Mouse (Mus musculus): Measurements from ENCODE around the gene Hyal3. TPM values are rescaled to one million over a fixed set of nuclear protein-coding genes. Genes with fewer than 3 reads are reported as not detected.
"Not testable (repeated sequence)": the region's sequence is repeated elsewhere in the genome, so short reads cannot be mapped to it uniquely, and the experiment has no call there.

Gene Hyal3
- polyA plus RNA-seq, 1 experiment from 2014 or later, result 1.4 TPM

DNA sequence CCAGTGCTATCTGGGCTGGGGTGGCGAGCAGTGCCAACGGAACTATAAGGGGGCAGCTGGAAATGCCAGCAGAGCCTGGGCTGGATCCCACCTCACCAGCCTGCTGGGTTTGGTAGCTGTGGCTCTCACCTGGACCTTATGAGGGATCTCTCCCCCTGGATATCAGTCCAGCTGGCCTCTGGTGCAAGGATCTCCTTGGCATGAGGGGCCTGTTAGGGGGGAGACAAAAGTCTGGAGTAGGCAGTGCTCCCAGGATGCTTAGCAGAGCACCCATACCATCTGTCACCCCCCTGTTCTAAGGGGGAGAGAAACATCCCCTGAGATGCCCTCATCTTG, 8.3 kb upstream of the Hyal3 start:
- H3K4me1 ChIP-seq (ENCODE audit: insufficient read depth), result peaks cover 30% of the 10 kb centered on the region
- no peak overlapping the region for H3K27ac ChIP-seq (ENCODE audit: low read depth)
- no peak overlapping the region for H3K9ac ChIP-seq
- H3K4me3 ChIP-seq (ENCODE audit: low read depth, low read length), result no peak overlapping the region
- no peaks in the 10 kb centered on the region for H3K9me3 ChIP-seq (ENCODE audit: low read depth, low read length)
- peaks cover 43% of the 10 kb centered on the region for H3K36me3 ChIP-seq (ENCODE audit: insufficient read depth)
- no peak for TF ChIP-seq CTCF (IDR thresholded peaks at IDR 0.05; ENCODE audit: low read depth)
- DNase-seq (no peak), ATAC-seq (ENCODE audit: insufficient read depth) (no peak)
- 95% methylated on average over 2 of the region's 2 CpGs for whole genome bisulfite sequencing
- H3K4me2 ChIP-seq, result no peak overlapping the region
- no peaks in the 10 kb centered on the region for H3K27me3 ChIP-seq (ENCODE audit: insufficient read depth, low read length)

DNA sequence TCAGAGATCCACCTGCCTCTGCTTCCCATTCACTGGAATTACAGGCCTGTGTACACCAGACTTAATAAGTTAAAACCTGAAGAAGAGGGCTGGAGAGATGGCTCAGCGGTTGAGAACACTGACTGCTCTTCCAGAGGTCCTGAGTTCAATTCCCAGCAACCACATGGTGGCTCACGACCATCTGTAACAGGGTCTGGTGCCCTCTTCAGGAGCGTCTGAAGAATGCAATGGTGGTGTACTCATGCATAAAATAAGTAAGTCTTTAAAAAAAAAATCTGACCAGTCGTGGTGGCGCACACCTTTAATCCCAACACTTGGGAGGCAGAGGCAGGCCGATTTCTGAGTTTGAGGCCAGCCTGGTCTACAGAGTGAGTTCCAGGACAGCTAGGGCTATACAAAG, 6.8 kb upstream of the Hyal3 start:
- TF ChIP-seq CTCF (IDR thresholded peaks at IDR 0.05; ENCODE audit: low read depth), result 0 out of 2 replicates have a peak, but pooled peaks have one; percentile 21
- Histone ChIP-seq H3K4me1 (ENCODE audit: insufficient read depth) (peaks cover 29% of the 10 kb centered on the region), H3K36me3 (ENCODE audit: insufficient read depth) (peaks cover 43% of the 10 kb centered on the region)
- not testable (repeated sequence) for H3K4me3 ChIP-seq (ENCODE audit: low read depth, low read length); H3K9ac ChIP-seq; H3K4me2 ChIP-seq; H3K27ac ChIP-seq (ENCODE audit: low read depth); ATAC-seq (ENCODE audit: insufficient read depth); H3K9me3 ChIP-seq (ENCODE audit: low read depth, low read length); DNase-seq; H3K27me3 ChIP-seq (ENCODE audit: insufficient read depth, low read length)
- 82% methylated on average over 6 of the region's 6 CpGs for WGBS

DNA sequence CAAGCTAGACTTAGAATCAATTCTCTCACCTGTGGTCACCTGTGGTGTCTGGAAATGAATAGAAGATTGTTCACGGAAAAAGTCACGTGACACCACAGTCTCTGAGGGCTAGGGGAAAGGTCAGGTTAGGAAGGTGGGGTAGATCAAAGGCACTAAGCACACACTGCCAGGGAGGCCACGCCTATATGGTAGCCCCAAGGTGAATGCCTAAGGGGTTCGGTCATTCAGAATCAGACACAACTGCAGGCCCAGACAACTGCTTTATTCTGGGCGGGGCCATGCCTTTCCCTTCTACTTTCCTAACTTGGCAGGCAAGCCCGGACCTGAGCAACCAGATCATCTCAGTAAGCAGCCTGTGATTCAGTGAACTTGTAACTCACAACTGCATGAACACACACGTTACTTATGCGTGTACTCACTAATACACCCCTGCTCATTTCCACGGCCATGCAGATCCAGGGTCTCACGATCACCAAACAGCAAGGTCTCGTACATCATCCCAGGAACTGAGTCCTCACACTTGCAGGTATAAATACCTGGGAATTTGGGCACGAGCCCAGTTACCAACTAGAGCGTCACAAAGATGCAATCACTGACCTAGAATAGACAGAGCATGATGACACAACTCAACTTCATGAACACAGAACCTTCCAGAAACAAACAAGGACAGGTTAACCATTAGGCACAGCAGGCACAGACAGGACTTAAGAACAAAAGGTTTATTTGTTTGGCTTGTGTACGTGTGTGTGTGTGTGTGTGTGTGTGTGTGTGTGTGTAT, 4.8 kb upstream of the Hyal3 start:
- no peak overlapping the region for H3K4me3 ChIP-seq (ENCODE audit: low read depth, low read length)
- ATAC-seq (ENCODE audit: insufficient read depth), result no peak
- peaks cover 19% of the 10 kb centered on the region for H3K4me1 ChIP-seq (ENCODE audit: insufficient read depth)
- WGBS, result 64% methylated on average over 14 of the region's 14 CpGs
- no peaks in the 10 kb centered on the region for H3K27me3 ChIP-seq (ENCODE audit: insufficient read depth, low read length)
- H3K9ac ChIP-seq, result no peak overlapping the region
- H3K9me3 ChIP-seq (ENCODE audit: low read depth, low read length), result no peaks in the 10 kb centered on the region
- no peak for TF ChIP-seq CTCF (IDR thresholded peaks at IDR 0.05; ENCODE audit: low read depth)
- no peak for DNase-seq
- peaks cover 37% of the 10 kb centered on the region for H3K36me3 ChIP-seq (ENCODE audit: insufficient read depth)
- peak overlapping the region; percentile 83 for H3K27ac ChIP-seq (ENCODE audit: low read depth)
- peak overlapping the region; percentile 72; the same call in 1 of the 2 replicates for H3K4me2 ChIP-seq

DNA sequence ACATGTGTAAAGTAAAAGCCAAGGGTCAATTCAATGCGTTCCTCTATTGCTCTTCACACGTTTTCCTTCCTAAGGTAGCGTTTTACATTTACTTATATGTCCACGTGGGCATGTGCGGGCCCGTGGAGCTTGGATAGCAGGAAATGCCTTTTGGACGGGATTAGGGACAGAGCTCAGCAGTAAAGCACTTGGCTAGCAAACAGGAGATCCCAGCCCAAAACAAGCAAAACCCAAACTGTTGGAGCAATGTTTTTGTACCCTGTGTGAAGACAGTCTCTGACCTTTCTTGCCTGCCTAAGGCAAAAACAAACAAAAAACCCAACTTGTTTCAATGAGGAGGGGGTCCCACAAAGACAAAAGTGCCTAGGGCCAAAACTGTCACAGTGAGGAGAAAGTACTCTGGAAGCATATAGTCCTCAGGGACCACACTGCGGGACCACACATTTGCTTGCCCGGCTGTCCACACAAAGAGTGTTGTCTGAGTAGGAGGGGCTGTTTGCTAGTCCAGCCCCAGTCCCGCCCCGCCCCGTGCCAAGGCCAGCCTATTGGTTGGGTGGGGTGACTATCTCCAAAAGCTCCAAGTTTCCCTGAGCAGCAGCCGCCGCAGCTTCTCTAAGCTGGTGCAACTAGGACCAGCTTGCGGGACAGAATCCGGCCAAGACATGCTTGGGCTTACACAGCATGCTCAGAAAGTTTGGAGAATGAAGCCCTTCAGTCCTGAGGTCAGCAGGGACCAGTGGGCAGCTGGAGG, 4.1 kb upstream of the Hyal3 start, which contains the start of gene Hyal1:
Hyal1 (plus strand) TSS at position 571 of the 751 bp plus-strand sequence.
- H3K27ac ChIP-seq (ENCODE audit: low read depth), result peak within 1 kb of the TSS; percentile 83
- no peak for TF ChIP-seq CTCF (IDR thresholded peaks at IDR 0.05; ENCODE audit: low read depth)
- H3K36me3 ChIP-seq (ENCODE audit: insufficient read depth), result peaks cover 29% of the 10 kb centered on the region
- peak within 1 kb of the TSS; percentile 41 for H3K4me3 ChIP-seq (ENCODE audit: low read depth, low read length)
- H3K9ac ChIP-seq, result peak within 1 kb of the TSS; percentile 56
- H3K9me3 ChIP-seq (ENCODE audit: low read depth, low read length), result no peaks in the 10 kb centered on the region
- H3K4me1 ChIP-seq (ENCODE audit: insufficient read depth), result peaks cover 11% of the 10 kb centered on the region
- WGBS, result 13% methylated on average over 16 of the region's 16 CpGs
- peak within 1 kb of the TSS; percentile 72 for H3K4me2 ChIP-seq
- peak; percentile 88 for DNase-seq
- H3K27me3 ChIP-seq (ENCODE audit: insufficient read depth, low read length), result no peaks in the 10 kb centered on the region
- ATAC-seq (ENCODE audit: insufficient read depth), result peak; percentile 85

DNA sequence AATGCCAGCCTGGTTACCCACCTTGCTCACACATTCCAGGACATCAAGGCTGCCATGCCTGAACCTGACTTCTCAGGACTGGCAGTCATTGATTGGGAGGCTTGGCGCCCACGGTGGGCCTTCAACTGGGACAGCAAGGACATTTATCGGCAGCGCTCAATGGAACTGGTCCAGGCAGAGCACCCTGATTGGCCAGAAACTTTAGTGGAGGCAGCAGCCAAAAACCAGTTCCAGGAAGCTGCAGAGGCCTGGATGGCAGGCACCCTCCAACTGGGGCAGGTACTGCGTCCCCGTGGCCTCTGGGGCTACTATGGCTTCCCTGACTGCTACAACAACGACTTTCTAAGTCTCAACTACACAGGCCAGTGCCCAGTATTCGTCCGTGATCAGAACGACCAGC, 2.7 kb upstream of the Hyal3 start:
- 90% methylated on average over 10 of the region's 10 CpGs for WGBS
- no peak for TF ChIP-seq CTCF (IDR thresholded peaks at IDR 0.05; ENCODE audit: low read depth)
- Histone ChIP-seq H3K27ac (ENCODE audit: low read depth) (no peak overlapping the region), H3K36me3 (ENCODE audit: insufficient read depth) (peaks cover 18% of the 10 kb centered on the region), H3K27me3 (ENCODE audit: insufficient read depth, low read length) (no peaks in the 10 kb centered on the region), H3K9ac (no peak overlapping the region; the same call in 1 of the 2 replicates), H3K4me2 (peak overlapping the region; percentile 72), H3K4me1 (ENCODE audit: insufficient read depth) (peaks cover 11% of the 10 kb centered on the region), H3K9me3 (ENCODE audit: low read depth, low read length) (no peaks in the 10 kb centered on the region), H3K4me3 (ENCODE audit: low read depth, low read length) (no peak overlapping the region)
- DNase-seq, result no peak
- ATAC-seq (ENCODE audit: insufficient read depth), result no peak

DNA sequence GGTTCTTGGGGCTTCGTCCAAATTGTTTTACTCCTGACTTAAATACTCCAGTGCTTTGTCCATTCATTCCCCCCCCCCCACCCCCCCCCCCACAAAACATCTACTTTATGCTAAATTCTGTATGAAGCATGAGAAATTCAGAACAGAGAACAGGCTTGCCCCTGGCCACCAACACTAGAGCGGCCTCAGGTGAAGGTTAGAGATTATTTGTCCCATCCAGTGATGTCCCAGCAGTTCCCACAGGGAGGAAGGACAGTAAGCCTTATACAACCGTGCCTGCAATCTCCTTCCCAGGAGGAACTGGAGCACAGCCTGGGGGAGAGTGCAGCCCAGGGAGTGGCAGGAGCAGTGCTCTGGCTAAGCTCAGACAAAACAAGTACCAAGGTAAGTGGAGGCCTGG, 2.0 kb upstream of the Hyal3 start, which contains the start of gene Naa80:
Naa80 (plus strand) TSS at position 301 of the 400 bp plus-strand sequence.
- H3K4me3 ChIP-seq (ENCODE audit: low read depth, low read length), result no peak within 1 kb of the TSS
- 77% methylated on average over 3 of the region's 3 CpGs for WGBS
- DNase-seq, result no peak
- H3K4me2 ChIP-seq, result peak within 1 kb of the TSS; percentile 72
- H3K27ac ChIP-seq (ENCODE audit: low read depth), result peak within 1 kb of the TSS; percentile 93; the same call in 1 of the 2 replicates
- H3K9me3 ChIP-seq (ENCODE audit: low read depth, low read length), result no peaks in the 10 kb centered on the region
- peaks cover 18% of the 10 kb centered on the region for H3K36me3 ChIP-seq (ENCODE audit: insufficient read depth)
- no peak for TF ChIP-seq CTCF (IDR thresholded peaks at IDR 0.05; ENCODE audit: low read depth)
- peaks cover 11% of the 10 kb centered on the region for H3K4me1 ChIP-seq (ENCODE audit: insufficient read depth)
- H3K9ac ChIP-seq, result no peak within 1 kb of the TSS; the same call in 1 of the 2 replicates
- ATAC-seq (ENCODE audit: insufficient read depth), result no peak
- H3K27me3 ChIP-seq (ENCODE audit: insufficient read depth, low read length), result no peaks in the 10 kb centered on the region

Data from lung, embryonic 14.5 days (tissue).